Mouse (Mus musculus) cerebellum, adult 2 months (tissue): ENCODE results near the gene Tmem150c.

Experiments used
- CTCF ChIP-seq: fragments of 200-500 bp; IDR thresholded peaks from 2 replicates; pipeline ENCODE4 v1.5.1; 2011; ENCODE audit warnings: low read depth, mild to moderate bottlenecking, control low read depth, low read length, moderate library complexity, borderline replicate concordance; ENCODE audit not compliant: insufficient read depth
- POLR2A ChIP-seq: fragments of 200-500 bp; IDR thresholded peaks from 2 replicates; pipeline ENCODE4 v1.6.1; 2011; ENCODE audit warnings: low read length, control low read depth, borderline replicate concordance; ENCODE audit not compliant: insufficient read depth

- TF ChIP-seq CTCF (no peak), POLR2A (no peak)
These were observed 68.0 kb downstream of the Tmem150c start for GRCm38 (mm10) chr5:100091602-100092001.
